Mouse (Mus musculus): ENCODE measurements around the gene Ufsp2.

- TF ChIP-seq CTCF (IDR thresholded peaks at IDR 0.05) = no peak
- TF ChIP-seq EP300 (IDR thresholded peaks at IDR 0.05) = no peak
Observed at GRCm38 (mm10) chr8:46005596-46005995, 30.3 kb downstream of the Ufsp2 start, which contains the start of gene Ankrd37.

Data from lung, postnatal 0 days (tissue).